37 mouse cellular contexts compared by ENCODE assay signal in the genomic region with DNA sequence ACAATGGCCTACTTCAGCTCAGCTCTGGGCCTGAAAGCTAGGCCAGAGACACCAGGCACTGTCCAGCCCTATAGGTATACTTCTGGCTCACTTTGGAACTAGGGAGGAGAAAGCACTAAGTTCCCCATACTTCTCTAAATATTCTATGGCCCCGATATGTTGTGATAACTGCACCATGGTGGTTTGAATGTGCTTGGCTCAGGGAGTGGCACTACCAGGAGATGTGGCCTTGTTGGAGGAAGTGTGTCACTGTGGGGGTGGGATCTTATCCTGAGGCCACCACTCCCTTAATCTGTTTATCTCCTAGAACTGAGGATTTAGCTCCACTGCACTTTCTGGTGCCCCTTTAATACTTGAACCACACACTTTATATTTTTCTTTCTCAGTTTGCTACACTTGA. TPM values are rescaled to one million over a fixed set of nuclear protein-coding genes. Genes with fewer than 3 reads are reported as not detected.
"Had no signal": no experiment of that assay in that cellular context is flagged by ENCODE, and none has a peak within 500 bp of the region (broad histone marks: within the 10 kb centered on the region; RNA-seq: fewer than 3 reads in every experiment).

No protein-coding gene starts in this region.

- ATAC-seq: hindbrain, postnatal 0 days; intestine, embryonic 16.5 days had no signal

- H3K9ac ChIP-seq: heart, embryonic 13.5 days; heart, embryonic 15.5 days; hindbrain, embryonic 13.5 days; hindbrain, embryonic 15.5 days; kidney, embryonic 15.5 days; limb, embryonic 12.5 days; liver, embryonic 14.5 days had no signal

- DNase-seq: gastrocnemius, postnatal 14 days; gastrocnemius, postnatal 36 days; heart, adult 11 months; heart, adult 2 months; heart, postnatal 14 days; heart, postnatal 36 days; kidney, adult 11 months; kidney, adult 2 months; kidney, adult 9 months; kidney, postnatal 14 days; kidney, postnatal 36 days; layer of hippocampus, postnatal 36 days; liver had no signal

- H3K4me2 ChIP-seq: heart, embryonic 11.5 days; heart, embryonic 13.5 days; heart, embryonic 15.5 days; hindbrain, embryonic 13.5 days; hindbrain, embryonic 15.5 days; kidney, embryonic 15.5 days; limb, embryonic 12.5 days had no signal

- H3K36me3 ChIP-seq: limb, embryonic 10.5 days had no signal

- H3K27ac ChIP-seq: heart, adult 2 months; heart, embryonic 13.5 days; heart, embryonic 15.5 days; hindbrain, embryonic 13.5 days; hindbrain, embryonic 15.5 days; hindbrain, postnatal 0 days; kidney, embryonic 15.5 days; kidney, postnatal 0 days; limb, embryonic 10.5 days; limb, embryonic 12.5 days; liver, embryonic 14.5 days had no signal

- H3K9me3 ChIP-seq: heart, embryonic 13.5 days; heart, embryonic 15.5 days; hindbrain, embryonic 13.5 days; hindbrain, embryonic 15.5 days; kidney, embryonic 15.5 days; limb, embryonic 10.5 days; limb, embryonic 12.5 days had no signal

- H3K27me3 ChIP-seq: heart, embryonic 13.5 days; heart, embryonic 15.5 days; hindbrain, embryonic 13.5 days; hindbrain, embryonic 15.5 days; kidney, embryonic 15.5 days; limb, embryonic 12.5 days had no signal

- H3K4me3 ChIP-seq: heart, adult 2 months; heart, embryonic 13.5 days; heart, embryonic 15.5 days; hindbrain, embryonic 13.5 days; hindbrain, embryonic 15.5 days; kidney, embryonic 15.5 days; limb, embryonic 10.5 days; limb, embryonic 12.5 days had no signal

- H3K4me1 ChIP-seq: heart, embryonic 13.5 days; heart, embryonic 15.5 days; hindbrain, embryonic 13.5 days; hindbrain, embryonic 15.5 days; kidney, embryonic 15.5 days; limb, embryonic 10.5 days; limb, embryonic 12.5 days had no signal

RNA-seq across cellular contexts. Expression of a gene that starts 50.0 kb away (rescaled TPM):
- total RNA-seq: gastrocnemius, adult 18-20 months; gastrocnemius, adult 8-10 months; gastrocnemius, postnatal 14 days; gastrocnemius, postnatal 36 days; heart, adult 2 months; heart, postnatal 14 days; heart, postnatal 36 days; hematopoietic stem cell, adult 5-6 weeks; hindbrain, postnatal 0 days; layer of hippocampus, adult 18-20 months; layer of hippocampus, postnatal 14 days; layer of hippocampus, postnatal 36 days; left cerebral cortex, adult 18-20 months; left cerebral cortex, adult 8-10 months; left cerebral cortex, postnatal 10 days had no signal
- polyA plus RNA-seq: gonadal fat pad, adult 2 months; heart, adult 2 months; heart, embryonic 11.5 days; intestine, embryonic 14.5 days; intestine, embryonic 16.5 days; kidney, adult 2 months; large intestine, adult 2 months; limb, embryonic 10.5 days; liver, embryonic 16.5 days had no signal
